Mouse (Mus musculus) midbrain, embryonic 15.5 days (tissue): ENCODE data around the gene Dscam. TPM values are rescaled to one million over a fixed set of nuclear protein-coding genes. Genes with fewer than 3 reads are reported as not detected.

Experiments used
- ATAC-seq: fragments of 200-750 bp; cut with Nextera tagmentation; replicated peaks from 2 replicates; pipeline ENCODE4 v1.8.0; 2017; ENCODE audit warnings: moderate TSS enrichment
- H3K27ac ChIP-seq: fragments of 300-500 bp; sonication (generic); 2 replicates; pipeline ENCODE4 v1.5.1; 2015; ENCODE audit warnings: mild to moderate bottlenecking, inconsistent platforms
- H3K27me3 ChIP-seq: fragments of 300-500 bp; sonication (generic); replicated peaks from 2 replicates; pipeline ENCODE4 v1.6.1; 2015; ENCODE audit warnings: inconsistent platforms
- H3K36me3 ChIP-seq: fragments of 300-500 bp; sonication (generic); replicated peaks from 2 replicates; pipeline ENCODE4 v1.6.1; 2015; ENCODE audit warnings: inconsistent platforms
- H3K4me1 ChIP-seq: fragments of 300-500 bp; sonication (generic); 2 replicates; pipeline ENCODE4 v1.6.1; 2015; ENCODE audit warnings: inconsistent platforms
- H3K4me2 ChIP-seq: fragments of 300-500 bp; sonication (generic); 2 replicates; pipeline ENCODE4 v1.6.1; 2015; ENCODE audit warnings: inconsistent platforms, mild to moderate bottlenecking, moderate library complexity
- H3K4me3 ChIP-seq: fragments of 300-500 bp; sonication (generic); 2 replicates; pipeline ENCODE4 v1.5.1; 2015; ENCODE audit warnings: mild to moderate bottlenecking, inconsistent platforms
- H3K9ac ChIP-seq: fragments of 300-500 bp; sonication (generic); 2 replicates; pipeline ENCODE4 v1.6.1; 2015; ENCODE audit warnings: mild to moderate bottlenecking, inconsistent platforms
- H3K9me3 ChIP-seq: fragments of 300-500 bp; sonication (generic); 2 replicates; pipeline ENCODE4 v1.6.1; 2016; ENCODE audit warnings: inconsistent platforms
- WGBS: fragments of 180-500 bp; shearing (Covaris S2); methylation state at CpG from one replicate; pipeline ENCODE4 v1.1.7; 2015; ENCODE audit warnings: mixed read lengths; 5-methylcytosine and 5-hydroxymethylcytosine counted together
- polyA plus RNA-seq: library from polyadenylated mRNA; unstranded; fragments of >200 nt; fragmentation: Nextera tagmentation; extraction: Ambion mirVana; gene quantifications from 2 replicates; pipeline ENCODE4 v1.2.1, GENCODE M21; 2015

Dscam gene
- polyA plus RNA-seq, 1 experiment from 2014 or later = 16.2 TPM

- no peak overlapping the region for H3K4me2 ChIP-seq
- no peak overlapping the region for H3K4me3 ChIP-seq
- no peaks in the 10 kb centered on the region for H3K9me3 ChIP-seq
- no peaks in the 10 kb centered on the region for H3K36me3 ChIP-seq
- no peak for ATAC-seq
- no peak overlapping the region for H3K9ac ChIP-seq
- no peaks in the 10 kb centered on the region for H3K4me1 ChIP-seq
- H3K27ac ChIP-seq = no peak overlapping the region
- 81% methylated on average over 4 of the region's 4 CpGs for WGBS
- no peaks in the 10 kb centered on the region for H3K27me3 ChIP-seq
Measured at GRCm38 (mm10) chr16:96634097-96634790, 536.3 kb downstream of the Dscam start.

- H3K27me3 ChIP-seq = no peaks in the 10 kb centered on the region
- 87% methylated on average over 7 of the region's 7 CpGs for WGBS
- no peak overlapping the region for H3K4me2 ChIP-seq
- H3K9ac ChIP-seq = no peak overlapping the region
- H3K4me3 ChIP-seq = no peak overlapping the region
- ATAC-seq = no peak
- H3K27ac ChIP-seq = no peak overlapping the region
- no peaks in the 10 kb centered on the region for H3K4me1 ChIP-seq
- H3K9me3 ChIP-seq = no peaks in the 10 kb centered on the region
- peaks cover 6% of the 10 kb centered on the region; the same call in 1 of the 2 replicates for H3K36me3 ChIP-seq
Measured at GRCm38 (mm10) chr16:96630241-96630640, 540.3 kb downstream of the Dscam start.

- Histone ChIP-seq H3K9ac (no peak overlapping the region), H3K27ac (no peak overlapping the region), H3K4me3 (no peak overlapping the region), H3K27me3 (no peaks in the 10 kb centered on the region), H3K4me2 (no peak overlapping the region), H3K36me3 (peaks cover 6% of the 10 kb centered on the region; the same call in 1 of the 2 replicates), H3K9me3 (no peaks in the 10 kb centered on the region), H3K4me1 (no peaks in the 10 kb centered on the region)
- no peak for ATAC-seq
- WGBS = 90% methylated on average over 5 of the region's 5 CpGs
Measured at GRCm38 (mm10) chr16:96629623-96630022, 540.9 kb downstream of the Dscam start.

GRCm38 (mm10) chr16:96625468-96625867 is 545.1 kb downstream of the Dscam start:
- Histone ChIP-seq H3K27ac (no peak overlapping the region), H3K36me3 (peaks cover 6% of the 10 kb centered on the region; the same call in 1 of the 2 replicates), H3K9me3 (no peaks in the 10 kb centered on the region), H3K9ac (no peak overlapping the region), H3K27me3 (no peaks in the 10 kb centered on the region), H3K4me3 (no peak overlapping the region), H3K4me2 (no peak overlapping the region), H3K4me1 (no peaks in the 10 kb centered on the region)
- 44% methylated on average over 4 of the region's 4 CpGs for WGBS
- no peak for ATAC-seq

- WGBS = 60% methylated on average over 7 of the region's 7 CpGs
- ATAC-seq = no peak
- no peaks in the 10 kb centered on the region for H3K27me3 ChIP-seq
- H3K9me3 ChIP-seq = no peaks in the 10 kb centered on the region
- H3K4me3 ChIP-seq = no peak overlapping the region
- H3K4me1 ChIP-seq = no peaks in the 10 kb centered on the region
- H3K27ac ChIP-seq = no peak overlapping the region
- peaks cover 6% of the 10 kb centered on the region; the same call in 1 of the 2 replicates for H3K36me3 ChIP-seq
- no peak overlapping the region for H3K4me2 ChIP-seq
- no peak overlapping the region for H3K9ac ChIP-seq
Measured at GRCm38 (mm10) chr16:96624570-96625411, 545.8 kb downstream of the Dscam start.

- Histone ChIP-seq H3K4me1 (0 out of 2 replicates have a peak, but pooled peaks cover 6% of the 10 kb centered on the region), H3K4me2 (no peak overlapping the region), H3K27ac (peak overlapping the region; percentile 63), H3K9me3 (no peaks in the 10 kb centered on the region), H3K36me3 (no peaks in the 10 kb centered on the region; the same call in 1 of the 2 replicates), H3K4me3 (no peak overlapping the region), H3K27me3 (no peaks in the 10 kb centered on the region), H3K9ac (no peak overlapping the region)
- ATAC-seq = no peak
- 84% methylated on average over 6 of the region's 6 CpGs for WGBS
Measured at GRCm38 (mm10) chr16:96620861-96621260, 549.7 kb downstream of the Dscam start.

GRCm38 (mm10) chr16:96620402-96620801 is 550.1 kb downstream of the Dscam start:
- H3K4me2 ChIP-seq = no peak overlapping the region
- peak overlapping the region; percentile 63 for H3K27ac ChIP-seq
- H3K36me3 ChIP-seq = no peaks in the 10 kb centered on the region; the same call in 1 of the 2 replicates
- no peak overlapping the region for H3K9ac ChIP-seq
- no peaks in the 10 kb centered on the region for H3K9me3 ChIP-seq
- H3K4me3 ChIP-seq = no peak overlapping the region
- 0 out of 2 replicates have a peak, but pooled peaks cover 6% of the 10 kb centered on the region for H3K4me1 ChIP-seq
- H3K27me3 ChIP-seq = no peaks in the 10 kb centered on the region
- WGBS = 53% methylated on average over 5 of the region's 5 CpGs
- peak; percentile 55; the same call in 1 of the 2 replicates for ATAC-seq

- WGBS = 63% methylated on average over 4 of the region's 4 CpGs
- peak overlapping the region; percentile 38; the same call in 1 of the 2 replicates for H3K27ac ChIP-seq
- no peak overlapping the region for H3K4me2 ChIP-seq
- no peak for ATAC-seq
- no peaks in the 10 kb centered on the region for H3K27me3 ChIP-seq
- H3K9me3 ChIP-seq = no peaks in the 10 kb centered on the region
- no peaks in the 10 kb centered on the region; the same call in 1 of the 2 replicates for H3K36me3 ChIP-seq
- H3K9ac ChIP-seq = no peak overlapping the region
- 0 out of 2 replicates have a peak, but pooled peaks cover 6% of the 10 kb centered on the region for H3K4me1 ChIP-seq
- H3K4me3 ChIP-seq = no peak overlapping the region
Measured at GRCm38 (mm10) chr16:96617772-96618171, 552.8 kb downstream of the Dscam start.

- 0 out of 2 replicates have a peak, but pooled peaks cover 6% of the 10 kb centered on the region for H3K4me1 ChIP-seq
- no peaks in the 10 kb centered on the region for H3K9me3 ChIP-seq
- H3K27me3 ChIP-seq = no peaks in the 10 kb centered on the region
- no peak for ATAC-seq
- peaks cover 10% of the 10 kb centered on the region; the same call in 1 of the 2 replicates for H3K36me3 ChIP-seq
- H3K4me3 ChIP-seq = no peak overlapping the region
- H3K4me2 ChIP-seq = no peak overlapping the region
- WGBS = 61% methylated on average over 4 of the region's 4 CpGs
- H3K9ac ChIP-seq = no peak overlapping the region
- H3K27ac ChIP-seq = no peak overlapping the region
Measured at GRCm38 (mm10) chr16:96613275-96613674, 557.3 kb downstream of the Dscam start.

- no peak overlapping the region for H3K27ac ChIP-seq
- WGBS = 89% methylated on average over 1 of the region's 1 CpGs
- no peak overlapping the region for H3K4me3 ChIP-seq
- H3K27me3 ChIP-seq = no peaks in the 10 kb centered on the region
- H3K4me1 ChIP-seq = no peaks in the 10 kb centered on the region
- no peak overlapping the region for H3K4me2 ChIP-seq
- H3K9me3 ChIP-seq = no peaks in the 10 kb centered on the region
- ATAC-seq = no peak
- H3K36me3 ChIP-seq = peaks cover 16% of the 10 kb centered on the region; the same call in 1 of the 2 replicates
- no peak overlapping the region for H3K9ac ChIP-seq
Measured at GRCm38 (mm10) chr16:96610806-96611205, 559.7 kb downstream of the Dscam start.

GRCm38 (mm10) chr16:96602206-96602605 is 568.3 kb downstream of the Dscam start:
- no peak overlapping the region for H3K9ac ChIP-seq
- WGBS = 75% methylated on average over 2 of the region's 2 CpGs
- no peak for ATAC-seq
- no peaks in the 10 kb centered on the region for H3K27me3 ChIP-seq
- H3K4me3 ChIP-seq = no peak overlapping the region
- H3K36me3 ChIP-seq = no peaks in the 10 kb centered on the region; the same call in 1 of the 2 replicates
- no peak overlapping the region for H3K4me2 ChIP-seq
- no peak overlapping the region for H3K27ac ChIP-seq
- H3K4me1 ChIP-seq = no peaks in the 10 kb centered on the region
- no peaks in the 10 kb centered on the region for H3K9me3 ChIP-seq

- no peaks in the 10 kb centered on the region for H3K9me3 ChIP-seq
- ATAC-seq = no peak
- no peaks in the 10 kb centered on the region for H3K36me3 ChIP-seq
- H3K27ac ChIP-seq = no peak overlapping the region
- H3K27me3 ChIP-seq = no peaks in the 10 kb centered on the region
- 87% methylated on average over 11 of the region's 11 CpGs for WGBS
- no peak overlapping the region for H3K4me2 ChIP-seq
- H3K4me1 ChIP-seq = no peaks in the 10 kb centered on the region
- no peak overlapping the region for H3K9ac ChIP-seq
- H3K4me3 ChIP-seq = no peak overlapping the region
Measured at GRCm38 (mm10) chr16:96600791-96601190, 569.8 kb downstream of the Dscam start.
